Mouse (Mus musculus) right cerebral cortex, postnatal 10 days (tissue): ENCODE results near the gene Daam1.

Source experiments
- DNase-seq, 2 experiments: peaks; one replicate each; pipeline ENCODE4 v3.0.0; 2021; ENCODE audit warnings: low spot score in 2 of 2

Daam1 gene

GRCm38 (mm10) chr12:71863846-71864543 is 33.1 kb downstream of the Daam1 start:
- no peak for DNase-seq

- DNase-seq = no peak
Observed at GRCm38 (mm10) chr12:71864544-71864897, 33.6 kb downstream of the Daam1 start.

GRCm38 (mm10) chr12:71865937-71866336 is 35.1 kb downstream of the Daam1 start:
- no peak for DNase-seq

GRCm38 (mm10) chr12:71867345-71868240 is 36.7 kb downstream of the Daam1 start:
- no peak for DNase-seq

- no peak for DNase-seq
Observed at GRCm38 (mm10) chr12:71870644-71871043, 39.8 kb downstream of the Daam1 start.

- no peak for DNase-seq
Observed at GRCm38 (mm10) chr12:71872330-71872729, 41.5 kb downstream of the Daam1 start.

- no peak for DNase-seq
Observed at GRCm38 (mm10) chr12:71874561-71874960, 43.7 kb downstream of the Daam1 start.

GRCm38 (mm10) chr12:71874984-71875383 is 44.1 kb downstream of the Daam1 start:
- no peak for DNase-seq

- no peak for DNase-seq
Observed at GRCm38 (mm10) chr12:71875761-71876489, 45.0 kb downstream of the Daam1 start.

- no peak for DNase-seq
Observed at GRCm38 (mm10) chr12:71880987-71881386, 50.1 kb downstream of the Daam1 start.

GRCm38 (mm10) chr12:71881477-71881876 is 50.6 kb downstream of the Daam1 start:
- DNase-seq = no peak

GRCm38 (mm10) chr12:71883066-71883711 is 52.3 kb downstream of the Daam1 start:
- DNase-seq = no peak

- DNase-seq = no peak
Observed at GRCm38 (mm10) chr12:71885170-71885574, 54.3 kb downstream of the Daam1 start.

- no peak for DNase-seq
Observed at GRCm38 (mm10) chr12:71885717-71886116, 54.8 kb downstream of the Daam1 start.

GRCm38 (mm10) chr12:71886406-71886805 is 55.5 kb downstream of the Daam1 start:
- no peak for DNase-seq

GRCm38 (mm10) chr12:71886941-71887340 is 56.1 kb downstream of the Daam1 start:
- no peak for DNase-seq

GRCm38 (mm10) chr12:71888370-71888769 is 57.5 kb downstream of the Daam1 start:
- DNase-seq = no peak

GRCm38 (mm10) chr12:71889266-71889665 is 58.4 kb downstream of the Daam1 start:
- DNase-seq = no peak

- DNase-seq = no peak
Observed at GRCm38 (mm10) chr12:71890282-71890681, 59.4 kb downstream of the Daam1 start.

- DNase-seq = no peak
Observed at GRCm38 (mm10) chr12:71891729-71892355, 61.0 kb downstream of the Daam1 start.

- DNase-seq = no peak
Observed at GRCm38 (mm10) chr12:71892996-71893605, 62.2 kb downstream of the Daam1 start.
